Mouse (Mus musculus): ENCODE measurements at regions not wholly inside any gene's neighbourhood (a gene's known extent, or its start where the extent isn't known, plus 50 kb on each side); places are given as distances from the start of the nearest gene placed in this dataset.

- Histone ChIP-seq H3K4me1 (0 out of 2 replicates have a peak, but pooled peaks cover 3% of the 10 kb centered on the region), H3K4me3 (no peak overlapping the region), H3K27me3 (ENCODE audit: insufficient read depth, poor library complexity, severe bottlenecking) (no peaks in the 10 kb centered on the region), H3K27ac (no peak overlapping the region), H3K36me3 (no peaks in the 10 kb centered on the region), H3K9me3 (no peaks in the 10 kb centered on the region)
- 43% methylated on average over 4 of the region's 4 CpGs for WGBS
- no peak for DNase-seq (ENCODE audit: low spot score)
Measured at GRCm38 (mm10) chr10:84067052-84067650, 344.5 kb downstream of the 1500009L16Rik start.

GRCm38 (mm10) chr10:84069806-84070205 lies 347.1 kb downstream of the 1500009L16Rik start:
- Histone ChIP-seq H3K4me1 (0 out of 2 replicates have a peak, but pooled peaks cover 3% of the 10 kb centered on the region), H3K9me3 (no peaks in the 10 kb centered on the region), H3K27ac (no peak overlapping the region), H3K36me3 (no peaks in the 10 kb centered on the region), H3K4me3 (no peak overlapping the region), H3K27me3 (ENCODE audit: insufficient read depth, poor library complexity, severe bottlenecking) (no peaks in the 10 kb centered on the region)
- 81% methylated on average over 9 of the region's 9 CpGs for WGBS
- no peak for DNase-seq (ENCODE audit: low spot score)

GRCm38 (mm10) chr10:84072866-84073483 lies 350.3 kb downstream of the 1500009L16Rik start:
- 0 out of 2 replicates have a peak, but pooled peaks cover 3% of the 10 kb centered on the region for H3K9me3 ChIP-seq
- WGBS: 57% methylated on average over 12 of the region's 12 CpGs
- H3K27ac ChIP-seq: 0 out of 2 replicates have a peak overlapping the region, but pooled peaks have one; percentile 67
- H3K4me1 ChIP-seq: no peaks in the 10 kb centered on the region
- no peaks in the 10 kb centered on the region for H3K36me3 ChIP-seq
- no peak for DNase-seq (ENCODE audit: low spot score)
- no peak overlapping the region for H3K4me3 ChIP-seq
- H3K27me3 ChIP-seq (ENCODE audit: insufficient read depth, poor library complexity, severe bottlenecking): no peaks in the 10 kb centered on the region

GRCm38 (mm10) chr10:84075581-84075980 lies 352.9 kb downstream of the 1500009L16Rik start:
- Histone ChIP-seq H3K4me1 (peaks cover 6% of the 10 kb centered on the region; the same call in 1 of the 2 replicates), H3K36me3 (no peaks in the 10 kb centered on the region), H3K9me3 (0 out of 2 replicates have a peak, but pooled peaks cover 3% of the 10 kb centered on the region), H3K27ac (no peak overlapping the region), H3K27me3 (ENCODE audit: insufficient read depth, poor library complexity, severe bottlenecking) (no peaks in the 10 kb centered on the region), H3K4me3 (no peak overlapping the region)
- no peak for DNase-seq (ENCODE audit: low spot score)
- WGBS: 51% methylated on average over 4 of the region's 4 CpGs

GRCm38 (mm10) chr10:84080236-84080635 lies 357.6 kb downstream of the 1500009L16Rik start:
- no peak for DNase-seq (ENCODE audit: low spot score)
- WGBS: 75% methylated on average over 6 of the region's 6 CpGs
- H3K9me3 ChIP-seq: 0 out of 2 replicates have a peak, but pooled peaks cover 3% of the 10 kb centered on the region
- H3K27ac ChIP-seq: no peak overlapping the region
- no peaks in the 10 kb centered on the region for H3K27me3 ChIP-seq (ENCODE audit: insufficient read depth, poor library complexity, severe bottlenecking)
- no peaks in the 10 kb centered on the region for H3K36me3 ChIP-seq
- no peak overlapping the region for H3K4me3 ChIP-seq
- peaks cover 20% of the 10 kb centered on the region for H3K4me1 ChIP-seq

- 22% methylated on average over 6 of the region's 6 CpGs for WGBS
- no peak for DNase-seq (ENCODE audit: low spot score)
- Histone ChIP-seq H3K4me3 (no peak overlapping the region), H3K4me1 (peaks cover 20% of the 10 kb centered on the region), H3K27ac (peak overlapping the region; percentile 56; the same call in 1 of the 2 replicates), H3K27me3 (ENCODE audit: insufficient read depth, poor library complexity, severe bottlenecking) (no peaks in the 10 kb centered on the region), H3K36me3 (no peaks in the 10 kb centered on the region), H3K9me3 (0 out of 2 replicates have a peak, but pooled peaks cover 3% of the 10 kb centered on the region)
Measured at GRCm38 (mm10) chr10:84081673-84082072, 358.7 kb downstream of the Nuak1 start.

- H3K9me3 ChIP-seq: no peaks in the 10 kb centered on the region
- H3K4me1 ChIP-seq: no peaks in the 10 kb centered on the region
- H3K27ac ChIP-seq: no peak overlapping the region
- H3K36me3 ChIP-seq: no peaks in the 10 kb centered on the region
- H3K27me3 ChIP-seq (ENCODE audit: insufficient read depth, poor library complexity, severe bottlenecking): no peaks in the 10 kb centered on the region
- DNase-seq (ENCODE audit: low spot score): no peak
- WGBS: 70% methylated on average over 5 of the region's 5 CpGs
- H3K4me3 ChIP-seq: no peak overlapping the region
Measured at GRCm38 (mm10) chr10:84087528-84087927, 352.9 kb downstream of the Nuak1 start.

GRCm38 (mm10) chr10:84087929-84088328 lies 352.5 kb downstream of the Nuak1 start:
- no peaks in the 10 kb centered on the region for H3K36me3 ChIP-seq
- H3K27ac ChIP-seq: no peak overlapping the region
- H3K4me1 ChIP-seq: no peaks in the 10 kb centered on the region
- H3K4me3 ChIP-seq: no peak overlapping the region
- no peaks in the 10 kb centered on the region for H3K27me3 ChIP-seq (ENCODE audit: insufficient read depth, poor library complexity, severe bottlenecking)
- H3K9me3 ChIP-seq: no peaks in the 10 kb centered on the region
- WGBS: 90% methylated on average over 3 of the region's 3 CpGs
- DNase-seq (ENCODE audit: low spot score): no peak

GRCm38 (mm10) chr10:84088799-84089778 lies 351.3 kb downstream of the Nuak1 start:
- 79% methylated on average over 18 of the region's 18 CpGs for WGBS

GRCm38 (mm10) chr10:84093919-84094318 lies 346.5 kb downstream of the Nuak1 start:
- peaks cover 6% of the 10 kb centered on the region; the same call in 1 of the 2 replicates for H3K4me1 ChIP-seq
- H3K9me3 ChIP-seq: no peaks in the 10 kb centered on the region
- WGBS: 90% methylated on average over 4 of the region's 4 CpGs
- no peaks in the 10 kb centered on the region for H3K36me3 ChIP-seq
- H3K27me3 ChIP-seq (ENCODE audit: insufficient read depth, poor library complexity, severe bottlenecking): no peaks in the 10 kb centered on the region
- no peak overlapping the region for H3K4me3 ChIP-seq
- DNase-seq (ENCODE audit: low spot score): no peak
- H3K27ac ChIP-seq: no peak overlapping the region

More at GRCm38 (mm10) chr10:84088799-84089778, 351.3 kb downstream of the Nuak1 start:
- no peaks in the 10 kb centered on the region for H3K36me3 ChIP-seq
- H3K4me3 ChIP-seq: no peak overlapping the region
- H3K4me1 ChIP-seq: no peaks in the 10 kb centered on the region
- H3K27ac ChIP-seq: no peak overlapping the region
- H3K27me3 ChIP-seq (ENCODE audit: insufficient read depth, poor library complexity, severe bottlenecking): no peaks in the 10 kb centered on the region
- DNase-seq (ENCODE audit: low spot score): no peak
- no peaks in the 10 kb centered on the region for H3K9me3 ChIP-seq

- DNase-seq (ENCODE audit: low spot score): no peak
- no peaks in the 10 kb centered on the region for H3K9me3 ChIP-seq
- no peaks in the 10 kb centered on the region for H3K36me3 ChIP-seq
- H3K4me3 ChIP-seq: no peak overlapping the region
- no peaks in the 10 kb centered on the region for H3K27me3 ChIP-seq (ENCODE audit: insufficient read depth, poor library complexity, severe bottlenecking)
- H3K27ac ChIP-seq: 0 out of 2 replicates have a peak overlapping the region, but pooled peaks have one; percentile 8
- H3K4me1 ChIP-seq: peaks cover 6% of the 10 kb centered on the region; the same call in 1 of the 2 replicates
- WGBS: 14% methylated on average over 5 of the region's 5 CpGs
Measured at GRCm38 (mm10) chr10:84097196-84097595, 343.2 kb downstream of the Nuak1 start.

- Histone ChIP-seq H3K4me3 (no peak overlapping the region), H3K9me3 (no peaks in the 10 kb centered on the region), H3K4me1 (peaks cover 3% of the 10 kb centered on the region; the same call in 1 of the 2 replicates), H3K36me3 (no peaks in the 10 kb centered on the region), H3K27ac (no peak overlapping the region), H3K27me3 (ENCODE audit: insufficient read depth, poor library complexity, severe bottlenecking) (no peaks in the 10 kb centered on the region)
- WGBS: 84% methylated on average over 7 of the region's 7 CpGs
- no peak for DNase-seq (ENCODE audit: low spot score)
Measured at GRCm38 (mm10) chr10:84103985-84104384, 336.4 kb downstream of the Nuak1 start.

Data from heart, embryonic 10.5 days (tissue).